In the genomic region with DNA sequence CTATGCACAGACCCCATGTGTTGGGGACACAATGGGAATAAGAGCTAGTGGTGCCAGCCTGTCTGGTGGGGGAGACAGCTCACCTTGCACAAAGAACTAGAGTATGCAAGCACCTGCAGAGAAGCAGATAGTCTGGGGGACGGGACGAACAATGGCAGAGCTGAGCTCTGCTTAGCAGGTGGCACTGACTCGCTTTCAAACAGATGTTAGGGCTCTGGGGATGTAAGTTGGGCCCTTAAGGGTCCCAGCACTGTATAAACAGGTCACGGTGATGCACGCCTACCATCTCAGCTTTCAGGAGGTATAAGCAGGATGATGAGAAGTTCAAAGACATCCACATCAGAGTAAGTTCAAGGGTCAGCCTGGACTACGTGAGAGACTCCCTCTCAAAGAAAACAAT, we compare ENCODE assay signal across 24 mouse cellular contexts.
DNase-seq lines count a peak whose midpoint lies in the region; ATAC-seq and TF ChIP-seq lines count a peak whose summit lies in the region.
"Had no signal": no experiment of that assay in that cellular context is flagged by ENCODE, and none has a peak within 500 bp of the region (broad histone marks: within the 10 kb centered on the region; RNA-seq: fewer than 3 reads in every experiment).

No protein-coding gene starts in this region.

- peak; percentile 21 to 52 for DNase-seq in thymus, adult 18-20 months
- peak; percentile 51 to 58 for DNase-seq in thymus, postnatal 10 days (ENCODE audit: low spot score in 2 of 2)
- DNase-seq in thymus, postnatal 36 days, result peak; percentile 34 to 62
- no peak for DNase-seq in spleen, adult 12 weeks (ENCODE audit: low spot score)
- no peak for DNase-seq in midbrain, postnatal 0 days (ENCODE audit: low spot score)
- DNase-seq: adrenal gland, adult 2 months; adrenal gland, postnatal 14 days; cerebellum, adult 11 months; cerebellum, adult 9-10 months; cerebellum, postnatal 25 days; forebrain, postnatal 0 days; gastrocnemius, adult 2 months; gastrocnemius, postnatal 14 days; heart, adult 11 months; heart, postnatal 36 days had no signal

- H3K27me3 ChIP-seq in intestine, embryonic 15.5 days (replicated peaks), result no peaks in the 10 kb centered on the region
- no peaks in the 10 kb centered on the region for H3K27me3 ChIP-seq in midbrain, postnatal 0 days (ENCODE audit: insufficient read depth, low read length)
- H3K27me3 ChIP-seq: embryonic facial prominence, embryonic 12.5 days; embryonic facial prominence, embryonic 15.5 days had no signal

- no peak overlapping the region for H3K4me3 ChIP-seq in intestine, embryonic 15.5 days (replicated peaks)
- H3K4me3 ChIP-seq in midbrain, postnatal 0 days (ENCODE audit: low read depth, low read length), result no peak overlapping the region
- H3K4me3 ChIP-seq: embryonic facial prominence, embryonic 12.5 days; embryonic facial prominence, embryonic 15.5 days; gastrocnemius, adult 2 months; hindbrain, embryonic 10.5 days; hindbrain, embryonic 13.5 days had no signal

- no peak for ATAC-seq in intestine, embryonic 15.5 days
- ATAC-seq in midbrain, postnatal 0 days (ENCODE audit: low FRiP score), result no peak
- ATAC-seq: CD4-positive, CD25-positive, alpha-beta regulatory T cell, adult 4 months; forebrain, embryonic 14.5 days; forebrain, postnatal 0 days; hindbrain, embryonic 16.5 days had no signal

- TF ChIP-seq CTCF in midbrain, postnatal 0 days (IDR thresholded peaks at IDR 0.05), result no peak

- no peak overlapping the region for H3K9ac ChIP-seq in intestine, embryonic 15.5 days
- no peak overlapping the region for H3K9ac ChIP-seq in midbrain, postnatal 0 days (replicated peaks; ENCODE audit: low read length, poor library complexity, severe bottlenecking)
- H3K9ac ChIP-seq: embryonic facial prominence, embryonic 12.5 days; embryonic facial prominence, embryonic 15.5 days; forebrain, postnatal 0 days; hindbrain, embryonic 13.5 days had no signal

- H3K36me3 ChIP-seq in intestine, embryonic 15.5 days, result no peaks in the 10 kb centered on the region
- H3K36me3 ChIP-seq in midbrain, postnatal 0 days (ENCODE audit: insufficient read depth, low read length), result no peaks in the 10 kb centered on the region
- H3K36me3 ChIP-seq: embryonic facial prominence, embryonic 12.5 days; embryonic facial prominence, embryonic 15.5 days; hindbrain, embryonic 10.5 days; hindbrain, embryonic 13.5 days had no signal

- no peak overlapping the region for H3K4me2 ChIP-seq in intestine, embryonic 15.5 days (replicated peaks)
- no peak overlapping the region for H3K4me2 ChIP-seq in midbrain, postnatal 0 days (ENCODE audit: low read depth, low read length, poor library complexity, severe bottlenecking)
- H3K4me2 ChIP-seq: embryonic facial prominence, embryonic 12.5 days; embryonic facial prominence, embryonic 15.5 days; heart, embryonic 11.5 days; hindbrain, embryonic 13.5 days had no signal

- no peaks in the 10 kb centered on the region for H3K9me3 ChIP-seq in intestine, embryonic 15.5 days
- H3K9me3 ChIP-seq in midbrain, postnatal 0 days (ENCODE audit: low read length), result no peaks in the 10 kb centered on the region
- H3K9me3 ChIP-seq: embryonic facial prominence, embryonic 12.5 days; embryonic facial prominence, embryonic 15.5 days; hindbrain, embryonic 10.5 days; hindbrain, embryonic 13.5 days had no signal

- H3K4me1 ChIP-seq in intestine, embryonic 15.5 days (replicated peaks), result 0 out of 2 replicates have a peak, but pooled peaks cover 5% of the 10 kb centered on the region
- H3K4me1 ChIP-seq in midbrain, postnatal 0 days (ENCODE audit: insufficient read depth, low read length), result no peaks in the 10 kb centered on the region; the same call in 1 of the 2 replicates
- H3K4me1 ChIP-seq: embryonic facial prominence, embryonic 12.5 days had no signal

- WGBS in intestine, embryonic 15.5 days, result 68% methylated on average over 6 of the region's 6 CpGs
- 58% methylated on average over 6 of the region's 6 CpGs for WGBS in midbrain, postnatal 0 days

- H3K27ac ChIP-seq in intestine, embryonic 15.5 days, result no peak overlapping the region
- H3K27ac ChIP-seq in midbrain, postnatal 0 days (ENCODE audit: low read depth, low read length), result no peak overlapping the region
- H3K27ac ChIP-seq: embryonic facial prominence, embryonic 12.5 days; embryonic facial prominence, embryonic 15.5 days; gastrocnemius, adult 2 months; hindbrain, embryonic 10.5 days; hindbrain, embryonic 13.5 days had no signal

Comparison
In these comparisons a context has a peak if more than half of its experiments do, and no peak if none do; other contexts are left out.
1. DNase-seq: peak in thymus, adult 18-20 months (2 of 2), thymus, postnatal 10 days (2 of 2) and thymus, postnatal 36 days (2 of 2); none in spleen, adult 12 weeks (single experiment) and midbrain, postnatal 0 days (single experiment).